Mouse (Mus musculus) c-Kit-positive CD71-positive TER-119-positive erythroid progenitor cells, embryonic 14.5 days (primary cell): Measurements from ENCODE around the gene Tm4sf20.

ENCODE experiments used
- DNase-seq: peaks from one replicate; pipeline ENCODE4 v3.0.0-alpha.2; 2013; ENCODE audit warnings: low spot score

Tm4sf20 gene

DNA sequence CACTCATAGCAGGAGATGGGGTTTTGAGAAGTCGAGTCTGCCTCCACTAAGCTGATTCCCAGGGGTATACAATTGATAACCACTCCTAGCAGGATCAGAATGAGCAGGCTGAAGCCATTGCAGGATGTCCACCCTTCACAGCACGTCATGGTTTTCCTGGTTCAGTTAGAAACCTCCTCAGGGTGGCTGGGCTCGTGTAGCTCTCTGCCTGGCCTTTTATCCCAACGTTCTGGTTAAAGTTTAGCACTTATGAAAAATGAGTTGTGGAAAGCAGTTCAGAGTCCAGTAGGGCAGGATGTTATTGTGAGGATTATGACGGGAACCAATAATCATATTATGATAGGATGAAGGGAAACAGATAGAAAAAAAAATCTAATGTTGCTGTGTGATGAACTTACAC, at the start of gene Tm4sf20:
Gene Tm4sf20, minus strand, starts transcription at position 193 of the 400 bp plus-strand sequence.
- DNase-seq, result no peak

DNA sequence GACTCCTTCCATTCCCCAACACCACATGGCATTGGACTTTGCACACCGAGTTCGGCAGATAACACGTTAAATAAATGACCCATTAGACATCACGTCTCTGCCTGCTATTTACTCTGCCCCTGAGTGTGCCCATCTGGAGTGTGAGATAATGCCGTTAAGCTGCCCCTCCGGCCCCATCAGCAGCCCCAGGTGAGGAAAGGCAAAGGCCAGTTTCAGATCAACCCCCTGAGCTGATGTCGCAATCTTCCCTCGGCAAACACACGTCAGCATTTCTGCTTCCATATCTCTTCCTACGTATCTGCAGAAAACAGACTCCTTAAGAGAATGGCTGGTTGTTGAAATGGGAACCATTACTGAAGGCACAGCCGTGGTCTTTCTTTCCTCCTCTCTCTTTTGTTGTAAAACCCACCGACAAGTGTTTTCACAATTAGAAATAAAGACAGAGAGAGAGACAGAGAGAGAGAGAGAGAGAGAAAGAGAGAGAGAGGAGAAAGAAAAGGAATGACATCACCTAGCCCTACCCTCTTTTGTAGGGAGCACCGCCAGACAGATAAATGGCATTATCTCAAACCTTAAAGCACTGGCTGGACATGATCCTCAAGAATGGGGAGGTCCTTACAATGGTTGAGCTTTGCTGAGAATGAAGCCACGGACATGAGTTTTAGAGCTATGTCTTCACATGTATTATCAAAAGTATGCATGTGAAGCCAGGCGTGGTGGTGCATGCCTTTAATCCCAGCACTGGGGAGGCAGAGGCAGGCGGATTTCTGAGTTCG, 47.9 kb upstream of the Tm4sf20 start:
- DNase-seq, result peak; percentile 91

DNA sequence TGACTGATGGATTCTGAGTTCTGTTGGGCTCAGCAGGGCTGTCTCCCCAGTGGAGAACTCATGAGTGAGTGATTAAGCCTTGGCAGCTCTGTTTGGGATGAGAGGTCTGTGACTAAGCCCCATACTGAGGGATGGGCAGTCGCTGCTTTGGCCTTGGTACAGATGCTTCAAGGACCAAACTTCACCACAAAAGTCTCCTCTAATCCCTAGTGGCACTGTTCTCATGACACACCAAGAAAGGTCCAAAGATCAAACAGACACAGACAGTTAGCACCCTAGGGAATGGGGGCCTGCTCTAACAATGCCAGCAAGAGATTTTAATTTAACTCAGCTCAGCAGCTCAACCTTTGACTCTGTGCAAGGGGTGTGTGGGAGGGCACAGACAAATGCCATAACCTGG, 43.5 kb upstream of the Tm4sf20 start:
- DNase-seq, result no peak

DNA sequence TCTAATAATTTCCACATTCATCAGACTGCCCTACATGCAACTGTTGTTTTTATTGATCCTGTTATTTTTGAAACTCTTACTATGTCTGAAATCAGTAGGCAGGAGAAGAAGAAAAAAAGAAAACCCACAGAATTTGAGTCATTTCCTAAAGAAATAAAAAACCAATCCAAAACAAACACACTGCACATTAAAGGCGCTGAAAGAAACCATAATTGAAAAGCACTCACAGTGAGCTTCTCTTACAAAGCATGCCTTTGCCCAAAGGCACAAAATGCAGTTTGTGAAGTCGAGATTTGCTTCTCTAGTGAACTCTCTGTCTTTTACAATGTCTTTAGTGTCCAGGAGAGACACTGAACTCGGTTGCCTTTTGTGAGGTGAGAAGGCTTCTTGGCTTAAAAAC, 40.3 kb upstream of the Tm4sf20 start:
- DNase-seq, result no peak

DNA sequence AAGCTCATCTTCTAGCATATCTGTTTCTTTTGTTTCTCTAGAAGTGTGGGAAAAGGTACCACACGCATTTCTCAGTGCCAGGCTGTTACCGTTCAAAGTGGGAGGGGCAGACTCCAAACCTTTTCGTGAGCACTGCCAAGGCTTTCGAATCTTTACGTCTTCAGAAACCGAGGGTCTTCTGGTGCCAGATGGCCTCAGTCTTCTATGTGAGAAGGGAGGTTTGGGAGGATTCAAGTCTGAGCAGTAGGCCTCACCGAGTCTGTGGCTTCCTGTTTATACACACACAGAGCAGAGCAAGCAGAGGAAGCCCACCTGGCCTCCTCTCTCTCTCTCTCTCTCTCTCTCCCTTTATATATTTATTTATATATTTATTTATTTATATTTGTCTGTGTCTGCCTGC, 38.9 kb upstream of the Tm4sf20 start:
- DNase-seq, result no peak

DNA sequence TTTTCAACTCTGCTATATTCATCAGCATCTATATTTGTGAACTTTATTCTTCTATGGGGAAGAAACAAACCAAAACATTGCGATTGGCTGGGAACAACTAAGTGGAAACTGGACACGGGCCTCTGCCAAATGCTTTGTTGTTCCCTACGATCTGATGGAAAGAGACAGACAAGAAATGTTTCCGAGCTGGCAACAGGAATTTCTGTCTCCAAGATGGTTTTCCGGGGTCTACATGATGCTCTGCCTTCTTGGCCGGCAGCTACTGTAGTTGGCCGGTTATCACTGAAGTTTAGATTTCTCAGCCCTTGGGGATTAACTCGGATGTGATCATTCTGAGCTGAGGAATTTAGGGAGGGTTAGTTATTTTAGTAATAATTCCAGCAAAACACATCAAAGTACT, 38.1 kb upstream of the Tm4sf20 start:
- no peak for DNase-seq

DNA sequence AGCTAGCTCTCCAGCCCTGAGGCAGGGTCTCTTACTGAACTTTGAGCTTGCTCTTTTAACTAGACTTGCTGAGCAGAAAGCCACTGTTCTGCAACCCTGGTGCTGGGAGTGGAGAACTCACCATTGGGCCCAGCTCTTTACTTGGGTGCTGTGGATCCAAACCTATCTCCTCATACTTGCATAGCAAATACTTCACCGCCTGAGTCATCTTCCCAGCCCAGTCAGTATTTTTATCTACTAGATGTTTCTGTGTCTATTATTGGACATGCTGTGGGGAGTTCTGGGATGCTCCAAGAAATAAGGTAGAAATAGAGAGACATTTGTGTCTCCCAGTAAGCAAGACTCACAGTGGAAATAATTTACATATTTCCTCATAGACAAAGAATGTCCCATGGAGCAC, 35.8 kb upstream of the Tm4sf20 start:
- no peak for DNase-seq

DNA sequence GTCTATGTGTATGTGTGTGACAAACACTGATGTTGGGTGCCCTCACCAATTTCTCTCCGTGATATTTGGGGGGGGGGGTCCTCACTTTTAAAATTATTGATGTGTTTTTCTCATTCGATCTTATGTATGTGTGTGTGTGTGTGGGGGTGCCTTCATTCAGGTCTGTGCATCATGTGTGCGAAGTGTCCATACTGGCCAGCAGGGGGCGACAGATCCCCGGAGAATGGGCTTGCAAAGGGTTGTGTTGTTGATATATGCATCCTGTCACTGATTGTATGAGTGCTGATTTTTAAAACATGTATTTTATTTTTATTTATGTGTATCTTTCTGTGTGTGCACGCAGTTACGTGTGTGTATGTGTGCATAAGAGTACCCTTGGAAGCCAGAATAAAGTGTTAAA, 35.3 kb upstream of the Tm4sf20 start:
- DNase-seq, result peak; percentile 81

DNA sequence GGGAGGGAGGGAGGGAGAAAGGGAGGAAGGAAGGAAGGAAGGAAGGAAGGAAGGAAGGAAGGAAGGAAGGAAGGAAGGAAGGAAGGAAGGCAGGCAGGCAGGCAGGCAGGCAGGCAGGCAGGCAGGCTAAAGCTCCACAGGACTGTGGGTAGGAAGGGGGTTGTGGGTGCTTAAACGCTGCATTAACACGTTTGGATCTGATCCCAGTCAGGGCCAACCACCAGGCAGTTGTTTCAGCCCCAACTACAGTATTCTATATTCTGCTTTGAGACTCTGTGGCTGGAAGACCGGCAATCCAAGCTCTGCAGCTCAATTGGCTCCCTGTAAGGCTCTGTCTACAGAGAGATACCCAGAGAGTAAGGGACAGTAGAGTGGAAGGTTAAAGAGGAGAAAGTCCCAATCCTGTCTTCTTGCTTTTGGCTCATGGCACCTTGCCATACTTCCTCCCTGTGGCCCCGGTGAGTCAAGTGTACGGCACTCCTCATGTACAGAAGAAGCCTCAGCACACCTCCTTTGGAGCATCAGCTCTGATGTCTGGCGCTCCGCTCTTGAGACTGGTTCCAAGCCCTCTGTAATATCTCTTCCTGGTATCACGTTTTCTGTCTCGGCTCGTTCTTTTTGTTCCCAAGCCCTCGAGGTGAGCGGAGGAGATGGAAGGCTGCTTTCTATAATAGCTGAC, 33.0 kb upstream of the Tm4sf20 start:
- DNase-seq, result no peak

DNA sequence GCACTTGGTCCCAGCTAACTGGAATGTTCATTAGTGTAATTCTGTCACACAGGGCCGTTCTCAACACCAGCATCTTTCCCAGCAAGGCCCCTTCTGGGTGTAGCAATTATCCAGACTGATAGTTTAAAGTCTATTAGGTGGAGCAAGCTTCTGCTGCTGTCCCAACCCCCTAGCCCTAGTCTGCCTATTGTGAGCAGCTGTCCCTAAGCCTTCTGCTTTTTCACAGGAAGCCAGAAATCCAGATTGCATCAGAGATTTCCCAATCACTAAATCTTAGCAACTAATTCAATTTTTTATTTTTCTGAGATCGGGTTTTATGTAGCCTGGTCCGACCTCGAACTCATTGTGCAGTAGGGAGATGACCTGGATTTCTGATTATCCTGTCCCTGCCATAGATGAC, 30.7 kb upstream of the Tm4sf20 start:
- DNase-seq, result no peak

DNA sequence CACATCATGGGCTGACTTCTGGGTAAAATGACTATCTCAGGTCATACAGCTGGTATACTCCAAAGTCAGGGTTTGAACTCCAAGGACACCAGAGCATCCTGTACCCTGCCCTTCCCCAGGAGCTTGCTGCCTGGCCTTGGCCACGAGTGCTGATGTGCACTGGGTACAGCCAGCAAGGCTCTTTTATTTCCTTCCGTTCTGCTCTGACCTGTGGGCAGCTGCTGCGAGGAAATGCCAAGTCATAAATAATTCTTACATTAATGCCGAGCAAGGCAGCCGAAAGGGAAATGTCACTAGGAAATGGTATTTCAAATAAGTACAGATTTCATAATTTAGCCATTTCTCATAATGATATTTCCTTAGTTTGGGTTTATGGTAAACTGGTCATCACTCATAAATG, 30.0 kb upstream of the Tm4sf20 start:
- no peak for DNase-seq

DNA sequence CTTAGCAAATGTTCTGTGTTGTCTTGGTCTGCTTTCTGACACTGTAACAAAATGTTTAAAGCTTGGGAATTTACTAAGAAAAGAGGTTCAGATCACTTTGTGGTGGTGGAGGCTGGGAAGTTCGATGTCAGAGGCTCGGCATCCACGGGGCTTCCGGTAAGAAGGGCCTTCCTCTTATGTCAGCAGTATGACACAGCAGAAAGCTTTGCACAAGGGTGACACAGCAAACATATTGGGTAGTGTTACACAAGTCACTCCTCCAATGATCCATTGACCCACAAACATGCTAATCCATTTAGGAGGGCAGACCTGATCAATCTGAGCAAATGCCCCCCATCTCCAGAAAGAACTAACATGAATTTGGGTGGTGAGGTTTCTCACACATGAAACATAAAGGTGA, 28.8 kb upstream of the Tm4sf20 start:
- no peak for DNase-seq

DNA sequence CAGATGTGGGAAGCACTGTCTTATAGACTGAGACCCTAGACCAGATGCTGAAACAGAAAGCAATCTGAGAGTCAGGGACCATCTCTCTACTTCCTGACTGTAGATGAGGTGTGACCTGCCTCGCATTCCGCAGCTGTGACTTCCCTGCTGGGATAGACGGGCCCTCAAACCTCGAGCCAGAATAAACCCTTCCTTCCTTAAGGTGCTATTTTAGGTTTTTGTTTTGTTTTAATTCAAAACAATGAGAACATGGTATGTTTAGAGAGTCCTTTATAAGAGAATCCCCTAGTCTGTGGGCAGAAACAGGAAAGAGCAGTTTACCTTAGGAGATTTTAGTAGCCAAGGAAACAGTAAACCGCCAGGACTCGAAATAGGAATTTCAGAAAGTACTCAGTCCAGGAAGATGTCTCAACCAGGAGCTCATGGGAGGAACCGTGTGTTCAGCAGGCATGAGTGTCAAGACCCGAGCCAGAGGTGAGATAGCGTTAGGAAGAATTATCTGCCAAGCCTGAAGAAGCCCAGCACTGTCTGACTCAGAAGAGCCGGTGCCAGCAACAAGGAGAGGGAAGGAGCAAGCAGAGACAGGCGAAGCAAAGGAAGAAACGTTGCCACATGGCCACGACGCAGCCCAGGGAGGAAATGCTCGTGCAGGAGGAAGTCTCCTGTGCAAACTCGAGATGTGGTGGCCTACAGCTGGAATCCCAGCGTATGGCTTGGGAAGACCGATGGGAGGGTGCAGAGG, 27.6 kb upstream of the Tm4sf20 start:
- DNase-seq, result no peak

DNA sequence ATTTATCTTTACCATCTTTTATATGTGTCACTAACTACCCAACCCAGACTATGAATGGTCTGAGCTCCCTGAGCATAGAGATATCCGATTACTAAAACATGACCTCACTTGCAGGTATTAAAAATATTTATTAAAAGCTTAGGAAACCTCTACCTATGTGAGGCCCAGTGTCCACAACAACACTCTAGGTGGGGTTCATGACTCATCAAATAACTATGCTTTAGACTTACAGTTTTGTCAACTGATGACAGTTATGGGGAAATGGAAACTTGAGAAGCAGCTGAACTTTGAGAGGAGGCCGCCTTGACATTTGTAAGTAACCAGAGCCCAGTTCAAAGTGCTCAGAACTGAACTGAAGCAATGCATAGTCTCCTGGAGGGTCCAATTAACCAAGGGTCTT, 26.9 kb upstream of the Tm4sf20 start:
- DNase-seq, result no peak

DNA sequence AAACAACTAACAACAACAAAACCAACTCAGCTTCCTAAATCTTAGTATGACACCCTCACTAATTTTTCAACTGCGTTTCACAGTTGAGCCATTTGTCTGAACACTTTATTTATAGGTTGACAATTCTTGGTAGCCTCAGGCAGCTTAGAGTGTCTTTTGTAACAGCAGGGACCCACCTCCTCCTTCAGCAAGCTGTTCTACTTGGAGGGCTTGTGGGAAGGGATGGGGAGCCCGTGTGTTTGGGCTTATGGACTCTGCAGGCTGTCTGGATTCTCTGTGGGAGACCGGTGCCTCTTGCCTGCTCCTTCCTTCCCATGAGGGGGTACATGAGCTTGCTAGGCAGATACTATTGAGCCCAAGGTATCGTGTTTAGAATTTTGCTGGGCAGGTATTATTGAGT, 25.7 kb upstream of the Tm4sf20 start:
- no peak for DNase-seq

DNA sequence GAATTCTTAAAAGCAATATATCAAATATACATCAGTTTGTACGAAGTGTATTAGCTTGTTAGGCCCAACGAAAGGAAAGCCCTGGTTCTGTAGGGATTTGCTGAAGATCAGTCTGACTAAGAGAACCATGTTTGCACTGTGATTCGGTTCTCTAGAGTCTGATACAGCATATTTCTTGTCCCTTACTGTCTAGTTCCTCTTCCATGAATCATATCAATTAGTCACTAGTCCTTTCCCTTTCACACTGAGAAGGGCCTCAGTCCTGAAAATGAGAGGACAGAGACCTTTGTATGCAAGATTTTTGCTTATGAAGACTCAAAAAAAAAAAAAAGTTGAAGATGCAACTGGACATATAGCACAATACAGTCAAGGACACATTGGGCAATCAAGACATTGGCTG, 24.8 kb upstream of the Tm4sf20 start:
- no peak for DNase-seq

DNA sequence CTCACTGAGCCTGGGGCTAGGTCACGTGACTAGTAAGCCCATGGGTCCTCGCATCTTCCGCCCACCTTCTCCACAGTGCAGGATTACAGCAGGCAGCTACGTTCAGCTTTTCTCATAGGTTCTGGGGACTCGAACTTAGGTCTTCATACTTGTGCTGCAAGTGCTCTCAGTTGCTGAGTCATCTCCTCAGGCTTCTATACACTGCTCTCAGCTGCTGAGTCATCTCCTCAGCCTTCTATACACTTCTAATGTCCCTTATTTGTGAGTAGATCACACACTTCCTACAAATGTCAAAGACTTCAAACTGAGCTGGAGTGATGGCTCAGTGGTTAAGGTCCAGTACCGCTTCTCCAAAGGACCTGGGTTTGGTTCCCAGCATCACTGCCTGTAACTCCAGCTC, 24.0 kb upstream of the Tm4sf20 start:
- DNase-seq, result peak; percentile 34

DNA sequence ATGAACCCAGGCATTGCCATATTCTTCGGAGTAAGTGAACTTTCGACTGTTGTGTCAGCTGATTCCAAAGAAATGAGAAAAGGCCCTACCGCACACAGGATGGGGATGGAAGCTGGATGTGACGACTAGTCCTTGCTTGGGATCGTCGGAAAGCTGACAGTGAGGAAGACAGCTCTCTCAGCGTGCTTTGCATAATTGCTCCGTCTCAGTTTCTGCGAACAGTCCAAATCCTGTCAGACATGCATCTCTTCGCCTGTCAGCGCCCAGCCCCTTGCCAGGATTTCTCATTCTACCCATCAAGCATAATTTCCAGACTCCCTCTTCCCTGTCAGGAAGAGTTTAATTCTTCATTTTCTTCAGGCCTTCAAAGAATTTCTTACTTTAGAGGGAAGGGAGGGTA, 22.8 kb upstream of the Tm4sf20 start:
- no peak for DNase-seq

DNA sequence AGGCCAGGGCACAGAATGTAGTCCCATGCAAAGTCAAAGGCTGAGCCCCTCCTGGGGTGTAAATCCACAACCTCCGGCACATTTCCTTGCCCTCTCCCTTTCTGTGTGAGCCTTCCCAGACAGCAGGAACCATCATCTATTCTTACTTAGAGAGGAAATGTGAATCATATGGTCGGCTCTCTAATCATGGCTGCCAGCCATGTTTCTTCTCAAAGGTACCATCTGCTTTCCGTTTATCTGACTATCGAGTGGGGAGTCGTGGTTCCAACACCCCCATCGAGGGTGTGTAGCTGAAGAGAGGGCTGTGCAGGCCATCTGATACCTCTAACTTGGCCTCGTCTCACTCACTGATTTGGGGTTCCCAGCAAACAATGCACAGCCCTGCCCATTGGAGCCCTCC, 19.8 kb upstream of the Tm4sf20 start:
- no peak for DNase-seq

DNA sequence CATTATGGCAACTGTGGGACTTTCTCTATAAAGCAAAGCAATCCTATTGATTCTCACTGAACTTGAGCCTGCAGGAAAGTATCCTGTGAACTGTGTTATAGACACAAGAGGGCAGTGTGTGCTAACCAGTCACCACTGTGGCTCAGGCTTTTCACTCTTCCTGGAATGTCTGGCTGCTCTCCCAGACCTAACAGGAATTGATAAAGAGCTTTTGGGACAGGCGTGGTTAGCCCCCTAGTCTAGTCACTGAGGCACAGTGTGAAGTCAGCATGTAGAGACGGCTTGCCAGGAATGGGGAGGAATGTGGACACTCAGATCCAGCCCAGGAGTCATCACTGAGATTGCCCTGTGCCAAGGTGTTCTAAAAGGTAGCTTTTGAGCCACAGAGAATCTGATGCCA, 19.2 kb upstream of the Tm4sf20 start:
- DNase-seq, result peak; percentile 45

DNA sequence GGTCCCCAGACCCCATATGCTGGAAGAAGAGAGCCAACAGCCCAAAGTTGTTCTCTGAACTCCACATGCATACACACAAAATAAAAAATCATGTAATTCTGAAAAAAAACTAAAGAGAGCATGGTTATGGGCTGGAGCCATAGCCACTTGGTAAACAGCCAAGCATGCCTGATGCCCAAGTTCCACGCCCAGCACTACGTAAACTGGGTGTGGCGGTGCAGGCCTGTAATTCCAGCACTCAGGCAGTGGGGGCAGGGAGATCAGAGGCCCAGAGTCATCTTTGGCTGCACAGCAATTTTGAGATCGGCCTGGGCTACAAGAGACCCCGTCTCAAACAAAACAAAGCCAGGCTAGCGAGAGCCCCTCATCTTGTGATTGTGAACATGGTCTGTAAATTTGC, 17.3 kb upstream of the Tm4sf20 start:
- DNase-seq, result no peak

DNA sequence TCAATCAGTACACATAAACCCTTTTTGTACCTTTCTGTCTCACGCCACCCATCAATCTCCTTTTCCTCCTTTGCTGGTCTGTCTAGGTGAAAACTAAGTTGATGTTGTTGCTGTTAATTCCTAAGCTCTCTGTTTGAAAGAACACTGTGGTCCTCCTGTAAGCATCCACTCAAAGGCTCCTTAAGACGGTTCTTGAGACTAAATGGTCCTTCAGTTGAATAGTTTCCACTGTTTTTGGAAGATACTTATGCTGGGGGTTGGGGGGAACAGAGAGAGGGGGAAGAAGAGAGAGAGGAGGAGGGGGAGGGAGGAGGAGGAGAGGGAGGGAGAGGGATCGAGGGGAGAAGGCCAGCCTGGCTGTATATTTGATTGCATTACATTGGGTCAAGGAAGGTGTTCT, 15.3 kb upstream of the Tm4sf20 start:
- DNase-seq, result no peak

DNA sequence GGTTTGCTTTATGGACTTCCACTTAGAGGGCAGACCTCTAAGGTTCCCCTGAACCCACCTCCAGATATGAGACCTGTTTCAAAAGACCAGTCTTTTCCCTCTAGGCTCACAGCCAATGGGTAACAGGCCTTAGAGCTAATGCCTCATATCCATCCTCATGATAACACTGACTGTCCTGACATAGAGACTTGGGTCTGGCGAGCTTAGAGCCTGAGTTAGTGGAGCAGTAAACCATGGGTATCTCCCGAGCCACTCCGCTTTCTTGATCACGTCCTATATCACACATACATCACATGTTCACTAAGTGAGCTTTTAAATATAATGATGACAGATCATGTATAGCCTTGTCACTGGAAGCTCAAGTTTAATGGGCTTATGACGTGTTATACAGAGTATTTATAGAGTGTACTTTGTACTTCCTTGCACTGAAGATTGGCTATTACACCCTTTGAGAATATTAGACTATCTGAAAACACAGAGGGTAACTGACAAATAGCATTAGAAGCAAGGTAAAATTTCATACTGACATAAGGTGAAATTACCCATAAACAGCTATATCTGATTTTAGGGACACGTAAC, 11.2 kb upstream of the Tm4sf20 start:
- no peak for DNase-seq
